Mouse (Mus musculus): ENCODE results near the gene Atp8b4.

The Atp8b4 gene

DNA sequence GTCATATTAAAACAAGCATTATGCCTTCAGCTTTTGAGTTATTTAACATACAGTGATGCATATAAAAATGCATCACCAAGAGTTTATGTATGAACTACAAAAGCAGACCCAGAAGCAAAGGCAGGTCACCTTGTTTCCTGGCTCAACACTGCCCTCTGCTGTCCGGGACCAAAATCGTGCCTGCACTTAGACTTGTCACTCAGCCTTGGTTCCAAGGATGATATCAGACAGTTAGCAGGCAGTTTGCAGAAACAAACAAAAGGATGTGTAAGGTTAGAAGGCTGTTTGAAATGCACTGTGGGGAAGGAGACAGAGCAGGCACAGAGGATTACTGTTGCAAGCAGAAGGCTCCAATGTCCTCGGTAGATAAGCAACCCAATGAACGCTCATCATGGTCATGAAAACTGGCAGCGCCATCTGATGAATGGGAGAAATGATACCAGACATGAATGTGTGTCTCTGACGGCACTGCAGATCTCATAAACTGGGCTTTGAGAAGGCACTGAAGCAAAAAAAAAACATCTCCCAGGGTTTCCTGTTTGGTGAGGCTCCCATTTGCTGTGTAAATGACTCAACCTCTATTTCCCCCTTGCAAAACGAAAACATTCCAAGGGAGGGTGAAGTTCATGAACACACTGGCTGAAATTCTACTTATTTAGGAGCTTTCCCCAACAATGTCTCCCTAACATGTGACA is 137.3 kb downstream of the Atp8b4 start:
- DNase-seq (ENCODE audit: extremely low read depth, low read depth) = peak; percentile 75

DNA sequence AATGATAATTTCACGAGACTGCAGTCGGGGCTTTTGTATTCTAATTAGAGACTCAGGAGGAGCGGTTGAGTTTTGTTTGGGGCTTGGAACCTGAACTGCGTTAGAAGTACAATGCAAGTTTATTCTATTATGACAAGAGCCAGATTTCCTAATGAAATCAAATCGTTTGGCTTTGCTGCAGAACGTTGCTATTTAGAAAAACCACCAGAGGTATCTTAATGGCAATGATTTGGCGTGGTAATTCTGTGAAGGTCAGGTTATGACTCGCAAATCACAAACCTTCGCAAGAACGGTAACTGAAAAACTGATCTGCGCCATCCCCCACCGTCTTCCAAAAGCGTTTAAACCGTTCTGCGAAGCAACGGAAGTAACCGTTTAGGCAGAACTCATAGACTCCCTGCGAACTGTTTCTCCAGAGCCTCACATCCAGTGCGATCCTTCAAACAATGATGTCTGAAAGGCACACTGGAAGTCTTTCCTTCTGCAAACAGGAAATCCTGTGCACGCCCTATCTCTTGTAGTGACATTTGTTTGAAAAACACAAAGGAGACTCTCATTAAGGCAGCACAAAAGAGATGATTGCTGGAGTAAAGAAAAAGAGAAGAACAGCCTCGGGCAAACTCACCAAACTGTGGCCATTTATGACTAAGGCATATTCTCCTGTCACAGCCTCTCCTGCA is 139.2 kb downstream of the Atp8b4 start:
- no peak for DNase-seq (ENCODE audit: extremely low read depth, low read depth)

DNA sequence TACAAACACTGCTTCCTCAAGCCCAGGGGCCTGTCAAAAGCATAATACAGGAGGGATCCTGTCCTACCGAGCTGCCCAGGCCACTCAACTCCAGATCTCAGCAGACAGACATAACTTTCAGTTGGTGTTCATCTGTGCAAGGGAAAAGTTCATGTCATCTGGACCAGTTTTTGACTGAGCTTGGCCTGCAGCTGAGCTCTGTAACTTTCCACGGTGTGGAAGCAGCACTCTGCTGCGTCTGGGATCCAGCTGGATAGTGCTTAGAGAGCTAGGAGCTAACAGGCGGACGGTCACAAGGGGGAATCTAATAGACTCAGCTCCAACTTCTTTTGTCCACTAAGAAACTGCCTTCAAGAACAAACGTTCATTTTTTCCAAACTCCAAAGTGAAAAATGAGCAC is 139.8 kb downstream of the Atp8b4 start:
- DNase-seq (ENCODE audit: extremely low read depth, low read depth) = no peak

DNA sequence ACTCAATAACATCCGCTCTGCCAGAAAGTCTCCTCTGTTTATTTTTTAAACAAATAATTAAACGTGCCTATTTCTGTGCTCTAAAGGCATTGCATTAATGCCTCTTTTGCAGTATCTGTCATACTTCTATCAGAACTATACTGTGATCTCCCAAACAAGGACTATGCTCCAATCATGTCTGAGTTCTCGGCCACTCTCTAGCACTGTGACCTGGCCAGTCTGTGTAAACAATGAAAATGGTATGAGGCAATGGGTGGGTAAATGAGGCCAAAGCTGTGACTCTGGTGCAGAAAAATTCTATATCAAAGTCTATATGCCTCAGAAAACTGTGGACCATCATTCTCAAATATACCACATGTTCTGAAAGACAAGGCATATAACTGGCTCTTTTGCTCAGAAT is 140.5 kb downstream of the Atp8b4 start:
- no peak for DNase-seq (ENCODE audit: extremely low read depth, low read depth)

DNA sequence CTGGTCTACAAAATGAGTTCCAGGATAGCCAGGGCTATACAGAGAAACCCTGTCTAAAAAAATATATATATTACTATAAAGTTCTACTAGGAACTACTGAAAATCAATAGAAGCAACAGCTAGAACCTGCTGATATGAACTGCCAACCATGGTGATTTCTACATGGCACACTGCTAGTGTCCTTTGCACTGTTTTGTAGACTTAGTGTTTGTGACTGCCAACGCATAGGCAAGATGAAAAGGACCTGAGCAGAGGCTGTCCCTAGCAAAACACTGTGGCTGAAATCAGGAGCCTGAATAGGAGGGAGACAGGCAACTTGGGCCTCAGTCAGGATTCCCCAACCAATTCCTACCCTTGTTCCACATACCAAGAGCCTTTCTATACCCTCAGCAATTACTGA is 141.2 kb downstream of the Atp8b4 start:
- no peak for DNase-seq (ENCODE audit: extremely low read depth, low read depth)

DNA sequence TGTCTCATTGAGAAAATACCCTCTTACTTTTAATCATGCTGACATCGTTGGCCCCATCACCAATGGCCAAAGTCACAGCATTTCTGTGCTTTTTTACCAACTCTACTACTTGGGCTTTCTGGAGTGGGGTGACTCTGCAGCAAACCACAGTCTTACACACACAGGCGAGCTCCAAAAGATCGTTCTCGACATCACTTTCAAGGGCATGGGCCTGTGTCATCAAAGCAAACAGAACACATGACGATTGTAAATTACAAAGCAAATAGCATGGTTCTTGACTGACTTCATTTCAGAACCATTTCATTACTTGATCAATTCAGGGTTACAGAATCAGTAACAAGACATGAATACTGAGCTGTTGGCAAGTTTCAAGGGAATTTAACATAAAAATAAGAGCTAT is 141.7 kb downstream of the Atp8b4 start:
- DNase-seq (ENCODE audit: extremely low read depth, low read depth) = no peak

DNA sequence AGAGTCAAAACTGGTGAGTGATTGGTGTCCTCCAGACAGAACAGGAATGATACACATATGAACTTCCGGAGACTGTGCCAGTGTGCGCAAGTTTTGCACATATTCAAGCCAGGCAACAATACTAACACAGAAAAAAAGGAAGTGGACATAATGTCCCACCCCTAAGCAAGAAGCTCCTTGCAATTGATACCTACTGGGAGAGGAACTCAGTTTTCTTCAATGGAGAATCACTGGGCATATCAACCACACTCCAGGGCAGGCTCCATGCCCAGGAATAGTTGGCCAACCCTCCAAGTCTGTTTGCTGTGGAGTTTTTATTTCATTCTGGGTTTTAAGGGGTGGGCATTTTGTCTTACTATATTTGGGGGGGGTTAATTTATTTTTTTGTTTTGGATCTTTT is 145.2 kb downstream of the Atp8b4 start:
- DNase-seq (ENCODE audit: extremely low read depth, low read depth) = peak; percentile 13

DNA sequence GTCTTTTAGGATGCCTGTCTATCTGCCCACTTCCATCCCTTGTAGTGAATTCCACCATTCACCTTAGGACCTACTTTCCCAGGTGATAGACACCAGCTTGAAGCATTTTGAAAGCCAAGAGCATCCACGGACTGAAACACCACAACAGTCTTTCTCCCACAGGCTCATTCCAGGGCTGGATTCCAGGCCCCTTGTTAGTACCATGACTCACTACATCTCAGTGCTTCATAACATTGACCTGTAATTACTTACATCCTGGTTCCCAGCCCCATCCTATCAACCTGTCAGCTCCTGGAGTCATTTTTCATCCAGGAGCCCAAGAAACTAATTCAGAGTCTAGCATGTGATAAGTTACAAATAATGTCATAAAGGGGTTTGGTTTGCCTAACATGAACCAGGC is 148.7 kb downstream of the Atp8b4 start:
- DNase-seq (ENCODE audit: extremely low read depth, low read depth) = no peak

DNA sequence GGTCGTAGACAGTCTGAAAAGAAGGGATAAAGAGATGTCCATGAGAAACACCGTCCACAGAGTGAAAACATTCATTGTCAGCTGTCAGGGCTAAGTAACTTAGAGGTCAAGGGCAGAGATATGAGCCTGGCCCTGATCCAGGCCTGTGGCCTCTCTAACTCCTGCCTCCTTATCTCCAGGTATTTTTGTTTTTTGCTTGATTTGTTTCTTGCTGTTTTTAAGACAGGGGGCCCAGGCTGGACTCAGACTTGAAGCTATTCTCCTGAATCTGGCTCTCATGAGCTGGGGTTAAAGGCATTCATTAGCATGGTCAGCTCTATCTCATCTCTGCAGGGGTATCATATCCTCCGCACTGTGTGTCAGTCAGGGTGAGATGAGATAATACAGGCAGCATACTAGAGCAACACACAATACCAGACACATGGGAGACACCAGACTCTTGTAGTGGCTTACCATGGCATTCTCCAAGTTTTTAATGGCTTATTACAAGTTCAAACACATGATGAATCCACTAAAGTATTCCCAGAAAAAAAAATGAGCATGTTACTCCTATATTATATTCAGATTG is 157.4 kb downstream of the Atp8b4 start:
- no peak for DNase-seq (ENCODE audit: extremely low read depth, low read depth)

DNA sequence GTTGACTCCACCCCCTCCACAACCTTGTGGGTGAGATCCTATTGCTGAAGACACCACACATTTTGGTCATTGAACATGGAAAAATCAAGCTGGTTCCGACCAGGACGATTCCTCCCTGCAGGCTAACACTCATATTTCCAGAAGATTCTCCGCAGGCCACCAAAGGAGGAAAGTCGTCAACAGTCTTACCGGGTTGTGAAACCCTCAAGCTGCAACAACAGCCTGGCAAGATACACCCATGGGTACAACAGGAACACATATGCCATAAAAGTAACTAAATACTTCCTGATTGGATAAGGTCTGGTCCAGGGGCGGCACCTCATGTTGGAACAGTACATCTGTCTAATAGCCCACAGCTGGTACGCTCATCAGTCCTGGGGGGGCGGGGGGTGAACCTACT is 159.0 kb downstream of the Atp8b4 start:
- DNase-seq (ENCODE audit: extremely low read depth, low read depth) = no peak

DNA sequence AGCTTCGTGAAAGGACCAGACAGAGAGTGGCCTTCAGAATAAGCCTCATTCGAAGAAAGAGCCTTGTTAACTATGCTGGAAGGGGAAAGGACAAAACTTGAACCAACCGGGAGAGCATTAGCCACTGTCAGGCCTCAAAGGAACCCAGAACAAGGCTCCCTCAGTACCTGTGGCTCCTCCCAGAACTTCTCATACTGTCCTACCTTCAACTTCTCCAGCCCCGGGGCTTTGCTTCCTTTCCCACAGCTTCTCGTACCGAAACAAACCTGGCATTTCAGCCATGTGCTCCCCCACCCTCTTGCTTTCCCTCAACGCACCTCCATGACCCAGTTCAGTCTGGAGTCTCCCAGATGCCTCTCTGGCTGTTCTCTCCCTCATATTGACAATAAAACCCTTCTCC is 160.3 kb downstream of the Atp8b4 start:
- no peak for DNase-seq (ENCODE audit: extremely low read depth, low read depth)

DNA sequence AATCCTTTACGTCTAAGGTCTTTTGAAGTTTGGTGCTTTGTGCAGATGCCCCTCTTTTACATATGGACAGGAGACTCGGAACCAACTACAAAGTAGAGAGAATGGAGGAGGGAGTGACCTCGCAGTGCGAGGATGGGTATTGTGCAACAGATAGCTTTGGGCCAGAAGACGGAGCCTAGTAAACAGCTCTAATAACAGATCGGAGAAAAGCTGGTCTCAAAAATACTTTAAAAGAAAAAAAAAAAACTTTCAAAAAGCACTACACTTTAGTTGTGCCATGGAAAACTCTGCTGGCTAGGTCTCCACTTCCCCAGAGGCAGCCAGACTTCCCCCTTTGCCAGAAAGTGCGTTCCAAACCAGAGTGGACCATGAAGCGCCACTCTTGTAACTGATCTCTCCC is 161.0 kb downstream of the Atp8b4 start:
- no peak for DNase-seq (ENCODE audit: extremely low read depth, low read depth)

DNA sequence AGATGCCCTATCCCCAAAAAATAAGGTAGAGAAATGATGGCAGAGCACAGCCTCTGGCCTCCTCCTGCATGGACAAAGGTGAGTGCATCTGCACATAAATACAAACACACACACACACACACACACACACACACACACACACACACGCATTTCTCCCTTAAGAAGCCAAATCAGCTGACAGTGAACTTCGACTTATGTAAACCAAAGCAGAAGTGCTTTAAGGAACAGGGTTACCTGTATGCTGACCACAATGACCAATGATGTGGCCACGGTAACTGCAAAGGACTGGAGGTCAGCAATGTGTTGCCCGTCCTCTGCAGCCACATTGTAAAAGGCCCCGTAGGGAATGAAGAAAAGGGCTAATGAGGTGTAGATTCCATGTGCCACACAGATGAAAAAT is 163.3 kb downstream of the Atp8b4 start:
- DNase-seq (ENCODE audit: extremely low read depth, low read depth) = no peak

DNA sequence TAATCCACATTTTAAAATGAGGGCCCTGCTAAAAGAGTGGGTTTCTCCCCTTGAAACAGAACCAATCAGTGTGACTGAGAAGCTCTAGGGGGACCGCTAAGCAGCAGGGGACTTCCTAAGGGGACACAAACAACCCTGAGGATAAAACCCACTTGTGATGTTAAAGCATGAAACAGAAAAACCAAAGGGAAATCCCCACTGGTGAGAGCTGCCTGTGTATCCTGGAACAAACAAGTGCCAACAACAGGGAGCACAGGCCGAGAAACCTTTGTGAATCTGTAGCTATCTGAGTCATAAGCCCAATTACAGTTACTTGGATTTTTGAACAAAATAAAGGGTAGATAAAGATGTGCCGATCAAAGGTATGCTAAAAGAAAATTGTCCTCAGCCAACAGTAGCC is 168.7 kb downstream of the Atp8b4 start:
- DNase-seq (ENCODE audit: extremely low read depth, low read depth) = no peak

DNA sequence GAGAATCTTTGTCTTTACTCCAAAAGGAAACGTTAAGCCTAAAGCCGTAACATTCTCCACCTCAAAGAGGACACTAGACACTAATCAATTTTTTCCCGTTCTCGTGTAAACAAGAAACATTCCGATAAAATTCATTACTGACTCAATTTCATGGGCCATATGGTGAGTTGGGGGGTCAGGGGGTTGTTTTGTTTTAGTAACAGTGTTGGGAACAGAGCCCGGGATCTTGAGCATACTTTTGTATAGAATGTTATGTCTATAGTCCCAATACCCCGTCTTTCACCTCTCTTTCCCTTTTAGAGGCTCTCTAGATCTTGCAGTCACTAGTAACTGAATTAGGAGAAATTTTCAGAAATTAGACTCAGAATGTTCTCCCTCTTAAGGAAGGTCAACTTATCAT is 177.3 kb downstream of the Atp8b4 start:
- DNase-seq (ENCODE audit: extremely low read depth, low read depth) = no peak

DNA sequence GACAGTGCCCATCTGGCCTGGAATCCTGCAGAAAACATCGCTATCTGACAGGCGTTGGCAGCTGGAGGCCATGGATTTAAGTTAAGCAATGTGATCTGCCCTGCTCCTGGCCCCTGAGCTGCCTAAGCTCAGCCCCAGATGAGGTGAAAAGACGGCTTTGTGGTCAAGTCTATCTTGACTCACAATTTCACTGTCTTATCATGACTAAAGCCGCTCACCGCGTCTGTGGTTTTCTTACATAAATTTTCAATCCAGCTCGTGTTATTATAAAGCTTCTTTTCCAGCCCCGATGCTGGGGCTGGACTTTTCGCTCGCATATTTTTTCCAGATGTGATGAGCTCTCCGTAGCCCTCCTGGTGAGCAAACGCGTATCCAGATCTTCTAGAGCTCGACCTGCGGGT is 177.8 kb downstream of the Atp8b4 start:
- DNase-seq (ENCODE audit: extremely low read depth, low read depth) = no peak

DNA sequence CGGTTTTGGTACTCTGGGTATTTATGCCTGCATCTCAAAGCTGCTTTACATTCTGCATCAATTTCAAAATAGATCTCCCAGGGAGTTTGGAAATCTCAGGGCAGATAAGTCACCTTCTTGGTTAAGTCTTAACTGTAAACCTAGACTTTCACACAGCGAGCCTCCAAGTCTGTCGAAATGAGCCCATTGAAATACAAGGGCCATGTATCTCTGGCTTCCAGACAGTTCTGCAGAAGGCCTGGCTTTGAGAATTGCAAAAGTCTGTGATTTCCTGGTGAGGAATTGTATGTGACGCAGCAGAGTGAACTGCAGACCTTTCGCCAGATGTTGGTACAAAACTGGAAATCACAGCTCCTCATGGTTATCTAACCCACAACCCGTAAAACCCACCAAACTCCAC is 182.4 kb downstream of the Atp8b4 start:
- no peak for DNase-seq (ENCODE audit: extremely low read depth, low read depth)

DNA sequence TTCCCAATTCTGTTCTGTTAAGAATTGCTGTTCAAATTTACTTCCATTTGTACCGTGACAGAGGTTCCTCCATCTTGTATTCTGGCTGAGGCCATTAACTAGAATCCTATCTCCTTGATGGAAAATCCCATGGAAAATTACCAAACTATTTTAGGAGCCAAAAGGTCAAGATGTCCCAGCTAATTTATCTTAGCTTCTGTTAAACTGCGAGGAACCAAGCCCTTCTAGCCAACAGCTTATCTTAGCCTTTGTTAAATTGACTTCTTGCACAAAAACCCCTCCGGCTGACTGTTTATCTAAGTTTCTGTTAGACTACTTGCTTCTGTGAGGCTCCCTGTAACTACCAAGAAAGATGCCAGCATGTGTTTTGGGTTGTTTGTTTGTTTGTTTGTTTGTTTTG is 183.5 kb downstream of the Atp8b4 start:
- DNase-seq (ENCODE audit: extremely low read depth, low read depth) = no peak

DNA sequence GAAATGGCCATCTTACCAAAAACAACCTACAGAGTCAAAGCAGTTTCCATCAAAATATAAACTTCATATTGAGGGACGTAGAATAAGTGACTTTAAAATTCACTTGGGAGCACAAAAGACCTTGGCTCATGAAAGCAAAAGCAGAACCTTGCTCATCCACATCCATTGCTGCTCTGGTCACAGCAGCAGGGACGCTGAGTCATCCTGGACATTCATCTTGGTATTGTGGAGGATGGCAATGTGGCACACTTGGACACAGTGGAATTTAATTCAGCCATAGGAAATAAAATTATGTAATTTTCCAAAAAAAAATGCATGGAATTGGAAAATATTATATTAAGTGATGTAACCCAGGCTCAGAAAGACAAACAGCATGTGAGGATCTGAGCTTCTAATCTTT is 184.1 kb downstream of the Atp8b4 start:
- DNase-seq (ENCODE audit: extremely low read depth, low read depth) = no peak

DNA sequence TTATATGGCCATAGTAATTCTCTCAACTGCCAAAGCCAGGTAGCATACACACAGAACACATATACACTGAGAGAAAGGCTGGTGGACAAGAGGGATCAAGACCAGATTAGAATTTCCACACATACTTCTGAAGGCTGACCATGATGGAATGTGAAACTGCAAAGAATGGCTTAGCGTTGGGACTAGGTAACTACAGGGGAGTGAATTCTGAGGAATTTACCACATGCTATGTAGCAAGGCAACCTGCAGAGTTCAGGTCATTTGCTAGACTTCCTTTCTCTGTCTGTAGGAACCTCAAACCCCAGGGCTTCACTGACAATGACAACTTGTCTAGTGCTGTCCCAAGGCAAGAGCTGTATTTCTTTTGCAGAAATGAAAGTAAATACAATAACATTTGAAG is 189.4 kb downstream of the Atp8b4 start:
- no peak for DNase-seq (ENCODE audit: extremely low read depth, low read depth)

DNA sequence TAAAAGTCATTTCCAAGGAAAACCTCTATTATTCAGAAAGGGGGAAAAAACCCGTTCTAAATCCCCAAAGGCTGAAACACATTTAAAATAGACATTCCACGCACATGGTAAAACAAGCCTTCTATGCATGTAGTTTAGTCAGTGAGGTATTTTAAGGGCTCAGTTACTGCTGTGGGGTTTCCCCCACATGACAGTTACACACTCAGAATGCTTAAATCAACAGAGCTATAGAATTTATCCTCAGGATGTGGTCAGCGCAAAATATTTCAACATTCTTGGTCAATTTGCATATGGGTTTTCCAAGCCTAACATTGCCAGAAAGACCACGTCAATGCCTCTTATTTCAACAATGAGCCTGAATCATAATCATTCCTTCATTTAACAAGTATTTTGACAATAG is 190.5 kb downstream of the Atp8b4 start:
- DNase-seq (ENCODE audit: extremely low read depth, low read depth) = no peak

DNA sequence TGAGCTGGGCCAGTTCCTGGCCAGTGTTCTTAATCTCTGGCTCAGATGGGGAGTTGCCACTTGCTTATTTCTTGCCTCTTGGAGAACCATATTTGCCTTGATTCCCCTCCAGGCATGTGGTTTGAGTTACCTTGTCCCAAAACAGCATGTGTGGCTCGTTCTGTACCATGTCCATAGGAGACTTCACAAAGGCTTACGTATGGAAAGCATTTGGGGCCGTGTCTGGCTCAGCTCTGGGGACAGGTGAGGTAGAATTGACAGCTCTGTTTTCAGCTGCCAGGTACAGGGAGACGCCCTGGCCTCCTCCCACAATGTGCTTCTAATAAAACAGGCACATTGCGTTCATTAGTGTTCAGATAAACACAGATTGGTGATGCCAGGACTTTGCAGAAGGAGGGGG is 195.9 kb downstream of the Atp8b4 start:
- no peak for DNase-seq (ENCODE audit: extremely low read depth, low read depth)

DNA sequence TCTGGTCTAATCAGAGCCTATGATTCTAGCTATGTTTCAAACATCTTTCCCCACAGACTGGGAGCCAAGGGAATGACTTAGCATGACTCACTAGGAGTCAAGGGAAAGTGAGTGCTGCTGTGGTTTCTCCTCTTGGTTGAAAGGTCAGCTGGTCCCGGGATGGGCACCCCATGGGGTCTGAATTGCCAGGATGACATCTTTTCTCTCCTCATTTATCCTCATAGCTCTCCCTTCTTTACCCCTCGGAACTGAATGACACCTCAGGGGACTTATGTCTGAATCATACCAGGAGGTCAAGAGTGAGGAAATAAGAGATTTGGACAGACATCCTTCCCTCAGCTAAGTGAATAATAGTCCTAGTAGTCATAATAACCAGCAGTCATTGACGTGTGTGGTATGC is 197.2 kb downstream of the Atp8b4 start:
- DNase-seq (ENCODE audit: extremely low read depth, low read depth) = no peak
